Mouse (Mus musculus) activated CD4-positive, CD25-positive, alpha-beta regulatory T cell, adult 4 months (primary cell): ENCODE measurements at regions not wholly inside any gene's neighbourhood (a gene's known extent, or its start where the extent isn't known, plus 50 kb on each side); places are given as distances from the start of the nearest gene placed in this dataset.
"Not testable (repeated sequence)": the region's sequence is repeated elsewhere in the genome, so short reads cannot be mapped to it uniquely, and the experiment has no call there.

Source experiments
- ATAC-seq: one replicate; pipeline ENCODE4 v1.8.0; 2017

DNA sequence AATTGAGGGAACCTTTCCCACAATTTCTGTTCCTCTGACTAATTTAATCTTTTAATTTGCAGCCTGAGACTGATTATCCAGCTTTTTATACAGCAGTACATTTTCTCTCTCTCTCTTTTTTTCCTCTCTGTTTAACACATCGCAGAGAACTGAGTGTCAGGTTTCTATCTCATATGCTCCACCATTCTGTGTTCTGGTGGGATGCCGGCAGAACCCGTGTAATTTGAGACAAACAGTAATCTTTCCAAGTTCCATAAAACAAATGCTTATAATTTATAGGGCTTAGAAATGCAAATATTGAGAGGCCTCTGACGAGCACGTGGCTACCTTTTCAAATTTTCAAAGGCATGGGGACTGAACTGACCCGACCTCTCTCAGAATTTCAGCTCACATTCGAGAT, 59.1 kb downstream of the Zbtb18 start:
- ATAC-seq, result no peak

DNA sequence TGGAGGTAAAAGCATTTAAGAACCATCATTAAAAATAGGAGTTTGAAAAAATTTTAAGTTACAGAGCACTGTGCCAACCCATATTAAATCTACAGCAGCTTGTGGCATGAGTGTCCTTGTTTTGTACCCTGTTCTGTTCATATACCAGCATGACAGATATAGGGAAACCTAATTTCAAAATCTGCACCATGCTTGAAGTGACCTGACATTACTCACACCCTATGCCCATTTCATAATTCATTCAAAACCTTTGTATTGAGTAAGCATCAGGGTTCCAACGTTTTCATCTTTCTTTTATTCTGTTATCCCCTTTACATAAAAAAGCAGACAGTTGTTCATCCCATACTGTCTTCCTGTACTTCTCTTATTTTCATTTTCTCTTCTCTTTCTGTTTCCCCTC, 61.8 kb downstream of the Zbtb18 start:
- ATAC-seq, result no peak

DNA sequence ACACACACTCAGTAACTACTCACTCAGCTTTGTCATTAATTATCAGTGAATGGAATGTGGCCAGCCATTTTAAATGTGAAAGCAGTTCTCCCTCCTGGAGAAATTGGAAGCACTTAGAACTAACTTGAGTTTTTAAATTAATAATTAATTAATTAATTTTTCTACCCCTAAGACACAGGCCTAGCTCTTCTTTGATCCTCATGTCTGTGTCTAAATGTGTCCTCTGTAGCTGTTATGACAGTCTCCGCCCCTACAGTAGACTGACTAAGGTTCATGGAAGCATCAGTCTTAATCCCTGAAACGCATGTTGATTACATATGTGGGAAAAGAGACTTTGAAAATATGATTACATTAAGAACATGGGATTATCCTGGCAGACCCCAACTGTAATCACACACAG, 62.6 kb downstream of the Zbtb18 start:
- ATAC-seq, result no peak

DNA sequence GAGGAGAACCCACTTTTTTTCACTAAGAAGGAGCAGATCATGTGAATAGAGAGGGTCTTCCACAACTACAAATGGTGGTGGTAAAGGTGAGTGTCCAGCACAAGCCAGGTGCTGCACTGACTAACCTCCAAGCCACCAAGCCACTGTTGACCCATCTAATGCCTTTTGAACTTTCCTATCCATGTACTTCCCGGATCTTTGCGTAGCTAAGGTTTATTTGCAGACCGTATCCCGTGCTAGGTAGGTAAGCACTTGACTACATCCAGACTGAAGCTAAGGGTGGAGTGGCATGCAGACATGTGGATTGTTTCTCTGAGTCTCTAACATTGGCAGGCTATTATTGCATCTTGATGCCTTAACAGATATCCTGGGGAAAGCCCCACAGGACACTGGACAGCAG, 65.2 kb downstream of the Zbtb18 start:
- not testable (repeated sequence) for ATAC-seq

DNA sequence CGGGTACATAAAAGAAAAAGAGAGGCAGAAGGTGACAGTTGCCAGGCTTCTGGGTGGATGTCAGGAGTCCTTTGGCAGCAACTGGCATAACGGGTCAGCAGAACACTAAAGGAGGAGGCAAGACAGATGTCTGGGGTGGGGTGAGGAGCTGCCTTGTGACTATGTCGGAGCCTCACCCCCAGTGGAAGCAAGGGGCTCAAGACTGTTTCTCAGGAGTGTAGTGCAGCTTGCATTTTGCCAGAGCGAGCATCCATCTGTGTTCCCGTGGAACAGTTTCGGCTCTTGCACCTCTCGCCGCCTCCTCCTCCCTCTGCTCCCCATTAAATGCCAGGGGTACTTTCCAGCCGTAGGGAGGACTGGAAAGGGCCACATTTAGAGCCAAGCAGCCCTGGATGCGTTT, 67.6 kb downstream of the Zbtb18 start:
- no peak for ATAC-seq

DNA sequence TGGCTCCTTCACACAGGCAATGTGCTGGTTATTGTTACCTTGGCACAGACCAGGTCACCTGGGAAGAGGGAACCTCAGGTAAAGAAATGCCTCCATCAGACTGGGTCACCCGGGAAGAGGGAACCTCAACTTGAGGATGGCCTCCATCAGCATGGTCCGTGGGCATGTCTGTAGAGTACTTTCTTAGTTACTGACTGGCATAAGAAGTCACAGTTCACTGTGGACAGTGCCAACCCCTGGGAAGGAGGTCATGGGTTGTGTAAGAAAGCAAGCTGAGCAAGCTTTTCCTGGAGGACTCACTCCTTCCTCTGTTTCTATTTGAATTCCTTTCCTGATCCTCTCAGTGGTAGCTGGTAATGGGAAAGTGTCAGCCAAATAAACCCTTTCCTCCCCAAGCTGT, 70.0 kb downstream of the Zbtb18 start:
- ATAC-seq, result no peak

DNA sequence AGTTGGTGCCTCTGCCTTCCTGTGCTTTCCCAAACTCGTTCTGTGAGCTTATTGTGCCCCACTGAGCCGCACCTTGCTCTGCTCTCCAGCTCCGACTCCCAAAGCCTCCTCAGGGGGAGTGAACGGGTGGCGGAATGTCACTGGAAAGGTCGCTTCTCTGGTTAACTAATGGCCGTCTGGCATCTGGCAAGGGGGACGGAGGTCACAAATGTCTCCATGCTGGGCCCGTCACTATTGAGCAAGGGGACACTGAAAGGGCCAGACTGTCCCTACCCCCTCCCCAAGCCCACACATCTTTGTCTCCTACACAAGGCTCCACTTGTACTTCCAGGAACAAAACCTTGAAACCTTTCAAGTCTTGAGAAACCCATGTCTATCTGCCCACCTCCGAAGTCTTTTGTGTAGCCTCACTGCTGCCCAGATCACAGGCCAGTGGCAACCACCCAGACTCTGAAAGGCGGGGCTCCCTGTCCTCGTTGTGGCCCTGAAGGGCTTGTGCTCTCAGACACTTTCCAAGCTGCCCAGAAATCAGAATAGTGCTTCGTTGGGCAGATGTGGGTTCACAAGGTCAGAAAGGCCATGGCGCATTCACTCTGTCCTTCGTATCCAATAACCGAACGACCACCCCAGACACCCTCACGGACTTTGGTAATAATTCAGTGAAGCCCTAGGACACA, 75.9 kb downstream of the Zbtb18 start:
- no peak for ATAC-seq

DNA sequence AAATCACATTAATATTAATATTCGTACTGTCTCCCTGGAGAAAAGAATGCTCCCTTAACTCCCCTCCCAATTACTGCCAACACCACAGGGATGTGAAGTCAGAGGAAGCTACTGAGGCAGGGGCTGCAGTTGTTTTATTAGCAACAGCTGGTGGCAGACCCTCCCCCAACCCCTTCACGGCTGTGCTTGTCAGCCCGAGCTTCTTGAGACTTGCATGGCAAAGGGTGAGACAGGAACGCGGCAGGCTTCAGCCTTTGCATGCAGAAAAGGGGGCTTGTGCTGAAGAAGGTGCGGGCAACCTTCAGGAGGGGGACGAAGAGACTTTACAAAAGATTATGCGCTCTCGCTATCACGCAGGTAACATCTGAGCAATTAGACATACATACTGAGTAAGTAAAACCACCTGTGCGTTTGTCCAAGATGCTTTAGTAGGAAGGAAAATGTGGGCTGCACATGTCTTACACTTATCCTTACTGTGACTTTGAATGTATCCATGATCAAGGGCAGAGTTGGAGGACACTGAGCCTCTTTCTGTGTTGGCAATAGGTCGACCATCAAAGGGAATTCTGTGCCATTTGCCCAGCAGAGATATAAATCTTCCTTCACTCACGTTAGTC, 76.9 kb downstream of the Zbtb18 start:
- no peak for ATAC-seq

DNA sequence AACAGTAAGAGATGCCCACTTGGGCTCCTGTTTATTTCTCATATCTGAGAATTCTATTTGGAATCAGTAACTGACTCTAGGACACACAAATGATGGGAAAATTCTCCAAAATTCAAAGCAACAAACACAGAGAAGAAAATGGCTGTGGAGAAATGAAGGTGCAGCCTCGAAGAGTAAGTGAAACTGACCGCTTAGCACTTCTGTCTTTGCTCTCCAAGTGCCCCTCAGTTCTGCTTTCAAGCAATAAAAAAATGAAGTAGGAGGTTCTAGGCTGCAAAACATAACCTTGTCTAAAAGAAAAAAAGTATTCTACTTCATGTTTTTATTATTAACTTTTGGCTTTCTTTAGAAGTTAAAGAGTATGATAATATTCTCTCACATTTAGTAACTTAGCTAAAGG, 79.0 kb downstream of the Zbtb18 start:
- no peak for ATAC-seq

DNA sequence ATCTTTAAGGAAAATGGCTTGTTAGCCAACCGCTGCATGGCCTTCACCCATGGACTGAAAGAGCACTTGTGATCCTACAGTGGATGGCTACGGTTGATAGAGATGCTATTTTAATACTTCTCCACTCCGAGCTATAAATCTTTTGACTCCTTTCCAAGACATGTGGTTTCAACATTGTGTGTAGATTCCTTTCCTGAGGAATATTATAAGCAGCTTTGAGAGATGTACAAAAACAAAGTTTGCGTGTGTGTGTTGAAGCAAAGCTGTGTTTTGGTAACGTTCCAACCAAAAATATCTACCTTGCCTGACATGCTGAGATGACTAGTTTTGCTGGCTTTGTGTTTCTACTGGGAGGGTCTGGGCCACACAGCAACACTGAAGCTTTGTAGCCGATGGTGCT, 83.0 kb downstream of the Zbtb18 start:
- ATAC-seq, result no peak

DNA sequence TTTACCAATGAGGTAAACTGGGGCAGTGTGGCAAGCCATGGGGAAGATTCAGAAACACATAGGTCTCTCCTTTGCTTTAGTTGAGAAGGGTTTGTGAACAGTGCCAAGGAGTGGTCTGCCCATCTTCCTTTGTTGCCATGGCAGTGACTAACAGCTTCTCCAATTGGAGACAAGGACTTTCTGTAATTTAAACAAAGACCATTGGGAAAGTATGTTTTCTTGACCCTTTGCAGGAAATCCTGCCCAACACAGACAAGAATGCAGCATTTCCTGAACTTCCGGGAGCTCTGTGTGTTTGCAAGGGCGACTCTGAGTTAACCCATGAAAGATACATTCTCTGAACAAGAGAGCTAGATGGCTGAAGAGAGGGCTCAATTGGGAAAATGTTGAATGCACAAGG, 89.6 kb downstream of the Zbtb18 start:
- ATAC-seq, result no peak

DNA sequence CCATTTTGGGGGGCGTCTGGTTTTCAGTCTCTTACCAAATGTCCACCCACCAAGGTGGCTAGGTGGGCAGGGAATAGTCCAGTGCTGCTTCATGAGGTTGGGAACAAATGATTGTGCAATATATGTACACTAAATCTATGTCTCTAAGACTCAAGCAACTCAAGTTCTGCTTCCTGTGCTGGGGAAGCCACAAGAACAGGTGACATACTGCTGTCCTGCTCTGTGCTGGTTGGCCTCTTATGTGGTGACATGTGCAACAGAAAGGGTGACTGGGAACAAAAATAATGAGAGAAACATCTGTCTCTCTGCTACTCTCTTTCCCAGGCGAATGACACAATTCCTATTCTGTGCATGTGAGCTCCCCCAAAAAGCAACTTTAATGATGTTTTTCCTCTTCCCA, 90.5 kb downstream of the Zbtb18 start:
- no peak for ATAC-seq

DNA sequence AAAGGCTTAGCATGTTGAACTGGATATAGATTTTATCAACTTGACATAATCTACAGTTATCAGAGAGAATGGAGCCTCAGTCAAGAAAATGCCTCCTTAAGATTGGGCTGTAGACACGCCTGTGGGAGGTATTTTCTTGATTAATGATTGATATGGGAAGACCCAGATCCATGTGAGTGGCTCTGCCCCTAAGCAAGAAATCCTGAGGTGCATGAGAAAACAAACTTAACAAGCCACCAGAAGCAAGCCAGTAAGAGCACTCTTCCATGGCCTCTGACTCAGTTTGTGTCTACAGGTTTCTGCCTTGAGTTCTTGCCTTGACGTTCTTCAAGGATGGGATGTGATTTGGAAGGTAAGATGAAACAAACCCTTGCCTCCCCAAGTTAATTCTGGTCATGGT, 91.2 kb downstream of the Zbtb18 start:
- ATAC-seq, result no peak

DNA sequence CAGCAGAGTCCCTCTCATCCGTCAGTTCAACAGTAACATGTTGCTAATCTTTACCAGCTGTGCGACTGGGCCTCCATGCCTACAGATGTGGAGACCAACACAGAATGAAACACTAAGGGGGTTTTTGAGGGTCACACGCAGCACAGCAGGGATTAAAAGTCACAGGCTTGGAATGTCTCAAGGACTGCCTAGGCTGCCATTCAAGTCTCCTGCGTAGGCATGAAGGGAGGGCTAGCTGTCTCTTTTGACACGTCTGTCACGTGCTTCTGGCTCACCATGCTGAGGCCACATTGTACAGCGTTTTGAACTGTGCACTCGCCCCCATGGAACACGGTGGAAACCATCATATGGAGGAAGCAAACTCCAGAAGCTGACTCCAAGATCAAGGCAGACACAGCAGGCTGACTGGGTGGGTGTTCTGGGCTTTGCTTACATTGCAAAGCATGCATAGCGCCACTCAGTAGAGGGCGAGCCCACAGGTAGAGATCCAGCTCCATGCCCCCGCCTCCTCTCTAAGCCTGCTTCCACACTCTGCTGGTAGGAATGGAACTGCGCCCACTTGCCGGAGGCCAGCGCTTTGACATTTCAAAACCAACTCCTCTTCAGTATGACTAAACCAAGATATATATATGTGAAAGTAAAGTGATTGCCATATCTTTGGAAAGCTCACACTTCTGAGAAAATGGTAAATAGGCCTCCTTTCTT, 103.0 kb downstream of the Zbtb18 start:
- no peak for ATAC-seq

DNA sequence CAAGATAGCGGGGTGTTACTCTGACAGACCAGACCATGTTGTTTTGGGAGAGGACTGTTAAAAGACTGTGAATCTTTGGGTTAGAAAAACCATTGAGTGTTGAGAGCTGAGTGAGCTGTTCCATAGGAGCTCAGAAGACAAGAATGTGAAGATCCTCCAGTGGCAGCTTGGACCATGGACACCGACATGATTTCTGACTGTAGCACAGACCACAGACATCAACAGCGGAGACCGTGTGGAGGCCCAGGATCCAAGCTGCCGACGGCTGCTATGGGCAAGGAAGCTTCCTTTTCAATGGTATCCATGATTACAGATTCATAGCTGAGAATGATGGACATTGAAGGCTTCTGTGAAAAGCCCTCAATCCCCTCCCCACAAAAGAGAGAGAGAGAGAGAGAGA, 105.6 kb downstream of the Zbtb18 start:
- ATAC-seq, result no peak

DNA sequence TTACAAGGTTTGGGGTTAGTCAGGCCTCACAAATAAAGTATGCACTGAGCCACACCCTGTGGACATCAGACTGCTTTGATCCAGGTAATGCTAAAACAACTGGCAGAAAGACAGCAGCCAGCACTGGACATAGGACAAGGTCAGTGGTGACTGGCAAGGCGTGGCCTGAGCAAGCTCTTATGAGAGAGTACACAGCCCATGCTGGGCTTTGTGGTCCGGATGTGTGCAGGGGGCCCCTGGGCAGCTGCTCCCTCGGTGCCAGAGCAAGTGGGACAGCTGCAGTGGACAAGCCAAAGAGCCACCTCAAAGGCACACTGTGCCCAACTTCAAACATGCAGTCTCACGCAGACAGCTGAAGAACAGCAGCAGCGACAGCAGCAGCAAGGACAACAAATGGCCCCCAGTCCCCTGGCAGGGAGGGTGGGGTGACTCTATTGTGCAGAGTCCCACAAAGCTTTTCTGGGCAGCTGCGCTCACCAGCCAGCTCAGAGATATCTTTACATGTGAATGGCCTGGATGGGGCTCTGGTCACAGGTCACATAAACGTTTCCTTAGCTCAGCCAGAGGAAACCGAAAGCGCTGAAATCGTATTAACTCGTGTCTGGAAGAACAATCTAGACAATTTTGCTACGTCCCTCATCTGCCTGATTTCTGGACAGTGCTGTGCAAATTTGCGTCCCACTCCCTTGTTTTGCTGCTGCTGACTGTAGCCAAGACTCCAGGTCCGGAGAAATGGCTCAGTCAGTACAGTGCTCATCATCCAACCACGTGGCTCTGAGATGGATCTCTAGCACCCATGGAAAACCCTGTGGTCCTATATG, 113.5 kb downstream of the Zbtb18 start:
- no peak for ATAC-seq

DNA sequence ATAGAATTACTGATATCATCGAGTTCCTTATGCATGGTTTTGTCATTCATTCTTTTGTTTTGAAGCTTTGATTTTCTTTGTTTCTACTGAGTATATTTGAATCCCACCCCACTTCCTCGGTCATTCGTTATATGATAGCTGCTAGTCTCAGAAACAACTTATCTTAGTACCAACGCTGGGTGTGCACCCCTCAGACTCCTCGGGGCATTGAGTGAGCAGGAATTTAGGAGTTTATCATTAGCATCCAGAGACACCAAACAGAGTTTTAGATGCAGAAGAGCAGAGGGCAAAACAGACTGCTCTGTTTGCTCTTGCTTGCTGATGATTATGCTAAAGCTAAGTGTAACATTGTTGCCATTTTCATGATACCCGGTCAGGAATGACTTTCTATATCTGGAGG, 115.3 kb downstream of the Zbtb18 start:
- ATAC-seq, result no peak

DNA sequence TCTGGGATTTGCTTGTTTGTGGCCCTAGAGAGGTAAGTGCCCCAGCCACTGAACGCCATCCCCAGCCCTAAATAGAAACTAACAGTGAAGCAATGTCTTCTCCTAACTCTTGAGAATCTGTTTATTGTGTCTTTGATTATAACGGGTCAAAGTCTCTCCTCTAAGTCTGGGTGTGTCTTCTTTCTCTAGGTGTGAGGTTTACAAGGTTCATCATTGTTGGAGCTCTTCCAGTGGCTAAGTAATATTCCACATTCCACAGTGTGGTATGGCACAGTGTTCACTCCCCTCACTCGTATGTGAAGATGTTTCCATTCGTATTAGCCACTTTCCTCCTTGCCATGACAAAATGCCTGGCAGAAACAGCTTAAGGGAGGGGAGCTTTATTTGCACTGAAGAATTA, 115.7 kb downstream of the Zbtb18 start:
- no peak for ATAC-seq

DNA sequence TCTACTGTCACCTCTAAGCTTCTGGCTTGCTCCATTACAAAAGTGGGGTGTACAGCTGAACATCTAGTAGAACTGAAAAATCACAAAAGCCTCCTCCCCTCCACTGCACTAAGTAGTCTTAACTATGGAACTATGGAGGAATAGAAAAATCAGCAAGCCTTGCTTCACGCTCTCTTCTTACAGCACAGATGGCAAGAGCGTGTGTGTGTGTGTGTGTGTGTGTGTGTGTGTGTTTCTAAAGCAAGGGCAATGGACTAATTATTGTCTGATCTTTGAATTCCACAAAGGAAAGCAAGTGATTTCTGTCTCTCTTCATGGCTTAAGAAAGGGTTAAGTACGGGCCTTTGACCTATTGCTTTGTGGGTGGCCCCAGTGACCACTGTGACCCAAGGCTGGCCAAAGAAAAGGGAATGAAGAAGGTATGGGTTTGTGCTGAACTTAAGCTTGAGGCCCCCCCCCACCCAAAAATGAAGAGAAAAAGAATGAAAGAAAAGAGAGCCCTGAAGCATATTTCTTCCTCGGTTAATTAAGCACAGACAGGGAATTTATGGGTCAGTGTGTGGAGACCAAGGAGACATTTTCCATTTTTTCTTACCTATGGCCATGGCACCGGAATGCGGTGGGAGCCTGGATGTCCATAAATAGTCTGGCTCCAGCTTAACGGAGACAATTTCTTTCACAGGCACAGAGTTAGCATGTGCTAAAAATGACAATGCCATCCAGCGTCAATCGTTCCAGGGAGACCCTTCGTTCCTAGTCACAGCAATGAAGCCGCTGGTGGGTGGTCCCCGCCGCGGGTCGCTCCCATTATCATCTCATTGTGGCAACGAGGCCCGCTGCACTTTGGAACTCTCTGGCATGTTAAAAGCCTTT, 119.8 kb downstream of the Zbtb18 start:
- ATAC-seq, result no peak

DNA sequence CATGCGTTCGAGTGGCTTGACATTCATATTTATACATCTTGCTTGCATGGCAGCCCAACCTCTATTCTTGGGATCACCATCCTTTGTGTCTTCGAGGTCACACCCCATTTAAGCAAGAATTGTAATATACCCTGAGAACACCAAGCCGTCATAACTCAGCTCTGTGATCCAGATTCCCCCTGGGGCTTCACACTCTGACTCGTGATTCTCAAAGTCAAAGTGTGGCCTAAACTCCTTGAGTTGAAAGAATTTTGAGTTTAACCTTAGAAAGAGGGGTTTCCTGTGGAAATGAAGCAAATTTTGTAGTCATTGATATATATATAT, 120.4 kb downstream of the Zbtb18 start:
- ATAC-seq, result no peak

DNA sequence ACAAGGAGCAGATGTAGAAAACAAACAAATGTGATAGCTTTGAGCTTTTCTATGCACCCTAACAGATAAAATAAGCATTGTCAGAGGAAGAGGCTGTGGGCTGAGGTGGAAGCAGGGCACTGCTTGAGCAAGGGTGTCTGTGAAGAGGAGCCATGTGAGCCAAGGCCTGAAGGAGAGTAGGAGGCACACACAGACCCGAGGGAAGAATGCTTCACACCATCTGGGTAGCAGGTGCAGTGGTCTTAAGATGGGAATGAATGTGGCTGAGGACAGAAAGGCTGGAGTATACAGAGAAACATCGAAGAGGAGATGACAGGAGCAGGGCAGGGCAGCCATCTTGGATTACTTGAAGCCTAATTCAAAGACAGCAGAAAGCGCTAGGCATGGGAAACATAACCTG, 123.5 kb downstream of the Zbtb18 start:
- ATAC-seq, result no peak

DNA sequence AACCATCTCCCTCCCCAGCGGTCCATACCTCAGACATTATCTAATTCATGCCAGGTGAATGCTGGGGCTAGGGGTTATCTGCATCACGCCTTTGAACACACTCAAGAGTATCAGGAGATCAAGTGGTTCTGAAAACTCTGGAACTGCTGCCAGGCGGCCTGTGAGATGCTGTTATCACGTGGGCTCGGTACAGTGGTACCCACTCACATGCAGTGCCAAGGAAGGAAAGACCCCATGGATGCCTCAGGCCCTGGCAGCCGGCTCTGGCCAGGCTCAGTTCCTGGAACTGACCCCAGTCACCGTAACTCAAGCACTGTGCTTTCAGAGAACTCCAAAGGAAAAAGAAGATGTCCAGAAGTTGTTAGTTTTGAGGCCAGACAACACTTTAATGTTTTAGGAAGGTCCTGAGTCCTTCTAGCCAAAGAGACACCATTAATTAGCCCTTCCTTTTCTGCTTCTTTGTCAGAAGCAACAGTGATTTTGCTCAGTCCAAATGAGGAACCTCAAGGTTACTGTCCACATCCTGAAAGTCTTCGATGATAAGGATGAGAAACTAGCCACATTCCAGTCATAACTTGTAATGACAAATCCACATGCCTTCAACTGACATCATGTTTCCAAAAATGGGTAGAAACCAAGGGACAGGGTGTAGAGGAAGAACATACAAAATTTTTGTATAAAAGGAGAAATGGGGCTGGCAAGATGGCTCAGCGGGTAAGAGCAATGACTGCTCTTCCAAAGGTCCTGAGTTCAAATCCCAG, 126.1 kb downstream of the Zbtb18 start:
- no peak for ATAC-seq
